Mouse (Mus musculus): ENCODE measurements around the gene Flywch2. TPM values are rescaled to one million over a fixed set of nuclear protein-coding genes. Genes with fewer than 3 reads are reported as not detected.

The Flywch2 gene
- total RNA-seq, 2 experiments from 2014 or later, result 0.47 to 0.51 TPM

DNA sequence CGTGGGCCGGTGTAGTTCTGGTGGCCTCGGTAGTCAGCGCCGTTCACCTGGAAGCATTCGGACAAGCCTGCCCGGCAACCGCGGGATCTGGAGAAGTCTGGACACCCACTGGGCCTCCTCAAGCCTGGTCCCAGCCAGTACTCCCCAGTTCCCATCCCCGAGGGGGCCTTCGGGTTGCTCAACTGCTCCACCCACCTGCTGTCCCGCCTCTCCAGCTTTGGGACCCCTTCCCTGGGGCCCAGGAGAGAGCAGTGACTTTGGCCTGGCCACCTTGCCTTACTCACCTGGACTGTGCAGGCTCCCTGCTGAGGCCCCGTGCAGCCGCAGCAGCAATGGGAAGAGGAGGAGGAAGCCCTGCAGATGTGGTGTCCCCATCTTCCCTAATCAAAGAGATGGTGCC lies 41.2 kb downstream of the Flywch2 start:
- no peak for DNase-seq
- no peak for TF ChIP-seq CTCF (IDR thresholded peaks at IDR 0.05)
- Histone ChIP-seq H3K4me3 (no peak overlapping the region), H3K27ac (no peak overlapping the region)
- intact Hi-C loops (cut with DNase I), result loop anchor here (5.0 kb wide), 1 partner anchor 218 kb away; no protein-coding TSS in a partner anchor

DNA sequence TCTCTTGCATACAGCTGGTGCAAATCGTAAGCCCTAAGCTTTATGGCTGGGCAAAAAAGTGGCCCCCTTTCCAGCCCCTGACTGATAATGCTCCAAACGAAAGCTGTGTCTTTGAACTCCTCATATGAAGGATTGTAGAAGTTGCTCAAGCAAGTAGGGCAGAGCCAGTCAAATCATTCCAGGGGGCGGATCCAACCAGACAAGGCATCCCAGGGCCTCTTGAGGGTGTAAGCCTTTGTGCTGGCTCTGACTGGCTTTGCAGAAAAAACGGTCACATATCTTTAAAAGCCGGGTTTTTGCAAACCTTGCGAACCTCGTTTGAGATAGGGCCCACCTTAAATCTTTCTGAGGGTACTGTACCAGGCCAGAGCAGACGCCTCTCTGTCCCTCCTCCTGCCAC lies 41.8 kb downstream of the Flywch2 start:
- H3K27ac ChIP-seq, result no peak overlapping the region
- no peak for DNase-seq
- no peak for TF ChIP-seq CTCF (IDR thresholded peaks at IDR 0.05)
- H3K4me3 ChIP-seq, result no peak overlapping the region
- intact Hi-C loops (cut with DNase I), result no loop called here

DNA sequence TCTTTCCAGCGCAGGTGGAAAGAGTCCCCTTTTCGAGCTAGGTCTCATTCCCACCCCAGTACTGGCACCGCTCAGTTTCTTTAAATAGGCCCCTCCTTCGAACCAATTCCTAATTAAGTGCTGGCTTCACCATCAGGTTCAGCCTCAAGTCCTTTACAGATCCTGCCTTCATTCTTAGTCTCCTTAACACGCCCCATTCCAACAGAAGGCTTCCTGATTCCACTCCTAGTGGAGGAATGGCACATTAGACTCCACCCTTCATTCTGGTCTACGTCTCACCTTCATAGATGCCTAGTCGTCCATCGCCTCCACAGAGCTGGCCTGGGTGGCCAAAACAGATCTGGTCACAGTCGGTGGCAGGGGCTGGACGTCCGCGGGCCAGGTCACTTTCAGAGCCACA lies 42.9 kb downstream of the Flywch2 start:
- TF ChIP-seq CTCF (IDR thresholded peaks at IDR 0.05), result no peak
- intact Hi-C loops (cut with DNase I), result no loop called here
- DNase-seq, result no peak
- Histone ChIP-seq H3K27ac (no peak overlapping the region), H3K4me3 (no peak overlapping the region; the same call in 1 of the 2 replicates)

DNA sequence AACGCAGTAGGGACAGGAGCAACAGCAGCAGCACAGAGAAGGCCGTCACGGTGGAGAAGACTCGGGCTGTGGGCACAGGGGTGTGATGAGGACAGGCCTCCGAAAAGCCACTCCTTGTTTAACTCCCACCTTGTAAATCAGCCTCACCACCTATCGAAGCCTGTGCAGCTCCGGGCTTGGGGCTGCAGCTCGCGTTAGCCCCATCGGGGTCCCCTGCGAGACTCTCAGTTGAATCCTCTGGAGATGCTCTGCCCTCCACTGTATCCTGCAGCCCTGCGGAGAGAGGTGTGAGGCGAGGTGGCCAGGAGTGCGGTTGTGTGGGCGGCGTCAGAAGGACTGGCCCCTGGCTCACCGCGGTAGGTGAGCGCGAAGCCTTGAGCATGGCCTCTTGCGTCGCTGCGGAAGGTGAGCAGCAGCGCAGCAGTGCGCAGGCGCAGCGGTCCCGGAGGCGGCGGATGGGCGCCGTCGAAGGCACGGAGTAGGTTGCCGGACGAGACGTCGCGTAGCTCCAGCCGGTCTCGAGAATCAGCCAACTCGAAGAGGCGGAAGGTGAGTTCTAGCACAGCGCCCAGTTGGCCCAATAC lies 43.6 kb downstream of the Flywch2 start:
- intact Hi-C loops (cut with DNase I), result no loop called here
- TF ChIP-seq CTCF (IDR thresholded peaks at IDR 0.05), result no peak

DNA sequence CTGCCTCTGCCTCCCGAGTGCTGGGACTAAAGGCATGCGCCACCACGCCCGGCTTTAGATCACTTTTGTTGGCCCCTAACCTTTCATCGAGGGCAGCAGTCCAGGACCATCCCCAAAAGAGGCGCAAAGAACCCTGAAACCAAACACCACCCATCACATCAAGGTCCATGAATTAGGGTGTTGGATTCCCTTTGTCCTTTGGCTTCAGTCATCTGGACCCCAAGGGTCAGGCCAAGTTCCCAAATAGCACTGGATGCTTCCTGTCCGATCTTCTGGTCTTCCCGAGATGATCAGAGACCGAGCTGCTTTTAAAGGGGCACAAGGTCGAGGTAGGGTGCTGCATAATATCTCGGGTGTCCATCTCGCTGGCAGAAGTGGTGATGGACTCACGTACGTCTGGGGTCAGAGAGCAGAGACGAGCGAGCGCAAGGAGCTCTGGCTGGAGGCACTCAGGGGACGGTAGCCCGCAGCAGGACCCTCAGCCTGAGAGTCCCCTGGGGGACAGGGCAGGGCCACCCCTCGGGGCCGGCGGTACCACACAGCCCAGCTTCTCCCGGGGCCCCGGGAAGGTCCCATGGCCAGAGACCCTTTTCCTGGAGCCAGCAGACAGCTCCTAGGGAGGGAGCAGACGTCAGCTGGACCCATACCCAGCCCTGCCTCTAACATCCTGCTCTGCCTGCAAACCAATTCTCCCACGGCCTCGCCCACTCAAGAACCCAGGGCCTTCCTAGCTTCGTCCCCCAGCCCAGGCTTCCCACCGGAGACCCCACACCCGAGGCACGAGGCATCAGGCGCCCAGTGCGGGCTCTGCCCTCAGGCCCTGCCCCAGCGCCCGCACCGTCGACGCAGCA lies 44.3 kb downstream of the Flywch2 start:
- DNase-seq, result no peak
- intact Hi-C loops (cut with DNase I), result no loop called here
- TF ChIP-seq CTCF (IDR thresholded peaks at IDR 0.05), result no peak
- Histone ChIP-seq H3K27ac (no peak overlapping the region), H3K4me3 (peak overlapping the region; percentile 55)

More for the DNA sequence above, 43.6 kb downstream of the Flywch2 start:
- H3K4me3 ChIP-seq, result peak overlapping the region; percentile 55
- DNase-seq, result no peak
- no peak overlapping the region for H3K27ac ChIP-seq

DNA sequence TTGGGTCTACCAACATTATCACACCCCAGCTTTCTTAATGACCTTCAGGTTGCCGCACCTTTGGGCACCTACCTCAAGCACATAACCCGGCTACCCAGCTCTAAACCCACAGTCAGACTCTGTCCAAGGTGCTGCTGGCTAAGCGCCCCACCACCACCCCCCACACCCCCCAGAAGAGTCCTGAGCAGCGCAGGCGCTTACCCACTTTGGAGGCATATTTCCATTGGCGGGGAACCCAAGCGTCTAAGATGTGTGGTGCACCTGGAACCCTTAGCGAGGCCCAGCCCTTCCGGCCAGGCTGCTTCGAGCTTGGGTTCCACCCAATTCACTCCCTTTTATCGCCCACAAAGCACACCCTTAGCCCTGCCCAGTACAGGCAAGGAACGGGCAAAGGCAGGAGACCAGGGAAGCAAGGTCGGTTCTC lies 45.3 kb downstream of the Flywch2 start, which contains the start of gene Paqr4:
TSS of gene Paqr4 (minus strand) at position 270 of the 424 bp plus-strand sequence.
- Histone ChIP-seq H3K4me3 (peak within 1 kb of the TSS; percentile 86), H3K27ac (peak within 1 kb of the TSS; percentile 91)
- intact Hi-C loops (cut with DNase I), result no loop called here
- TF ChIP-seq CTCF (IDR thresholded peaks at IDR 0.05), result no peak
- DNase-seq, result no peak

DNA sequence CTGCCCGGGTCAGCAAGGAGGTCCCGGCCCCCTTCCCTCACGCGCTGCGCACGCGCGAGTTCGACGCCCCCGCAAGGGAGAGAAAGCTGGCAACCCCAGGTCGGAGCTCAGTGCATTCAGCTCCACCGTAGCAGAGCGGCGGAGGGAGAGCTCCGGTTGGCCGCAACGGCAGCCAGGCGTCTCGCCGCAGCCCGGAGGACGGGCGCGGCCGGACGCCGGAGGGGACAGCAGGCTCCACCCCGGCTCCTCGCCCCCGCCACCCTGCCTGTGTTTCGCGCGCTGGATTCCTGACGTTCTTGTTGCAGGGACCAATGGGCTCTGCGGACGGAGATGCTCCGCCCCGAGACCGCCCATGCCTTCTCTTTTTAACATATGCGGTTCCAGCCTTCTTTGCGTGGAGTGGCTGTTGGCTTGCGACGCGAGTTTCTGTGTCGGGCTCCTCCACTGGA lies 45.7 kb downstream of the Flywch2 start:
- peak overlapping the region; percentile 91 for H3K27ac ChIP-seq
- peak; percentile 93 for DNase-seq
- peak overlapping the region; percentile 86 for H3K4me3 ChIP-seq
- no peak for TF ChIP-seq CTCF (IDR thresholded peaks at IDR 0.05)
- intact Hi-C loops (cut with DNase I), result no loop called here

DNA sequence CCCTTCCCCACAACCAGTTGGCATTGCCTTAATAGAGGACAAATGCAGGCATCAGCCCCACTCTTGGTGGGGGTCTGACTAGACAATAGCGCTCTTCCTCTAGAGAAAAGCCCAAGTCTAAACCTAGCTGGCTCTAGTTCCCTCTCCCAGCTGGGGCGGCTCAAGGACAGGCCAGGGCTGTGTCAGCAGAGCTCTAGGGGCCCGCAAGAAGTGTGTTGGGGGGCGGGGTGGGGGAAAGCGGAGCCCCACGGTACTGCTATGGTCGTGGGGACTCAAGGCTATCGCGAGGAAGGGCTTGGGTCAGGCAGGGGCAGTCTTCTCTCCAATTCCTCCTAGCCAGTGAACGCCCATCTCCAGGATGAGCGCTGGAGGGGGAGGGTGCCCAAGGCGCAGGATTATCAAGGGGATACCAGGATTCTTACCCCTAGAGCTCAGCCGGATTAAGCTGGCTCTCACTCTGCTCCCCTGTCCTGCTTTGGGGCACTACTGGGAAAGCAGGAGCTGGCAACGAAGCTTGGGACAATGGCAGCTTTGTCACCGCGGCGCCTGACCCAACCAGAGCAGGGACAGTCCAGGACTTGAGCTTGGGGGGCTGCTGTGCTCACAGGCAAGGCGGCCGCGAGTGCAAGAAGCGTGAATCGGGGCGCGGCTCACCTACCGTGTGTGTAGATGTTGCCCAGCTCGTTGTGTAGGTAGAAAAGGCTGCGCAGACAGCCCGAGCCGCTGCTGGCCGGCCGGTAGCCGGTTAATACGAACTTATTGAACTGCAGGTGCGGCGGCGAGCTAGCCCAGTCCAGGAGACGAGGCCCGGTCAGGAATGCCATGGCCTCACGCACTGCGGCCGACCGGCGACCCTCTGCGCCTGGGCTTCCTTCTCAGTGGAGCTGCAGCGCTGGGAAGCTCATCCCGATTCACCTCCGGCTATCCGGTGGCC lies 46.4 kb downstream of the Flywch2 start:
- no peak for TF ChIP-seq CTCF (IDR thresholded peaks at IDR 0.05)
- peak overlapping the region; percentile 86 for H3K4me3 ChIP-seq
- peak overlapping the region; percentile 91 for H3K27ac ChIP-seq
- DNase-seq, result no peak
- intact Hi-C loops (cut with DNase I), result no loop called here

DNA sequence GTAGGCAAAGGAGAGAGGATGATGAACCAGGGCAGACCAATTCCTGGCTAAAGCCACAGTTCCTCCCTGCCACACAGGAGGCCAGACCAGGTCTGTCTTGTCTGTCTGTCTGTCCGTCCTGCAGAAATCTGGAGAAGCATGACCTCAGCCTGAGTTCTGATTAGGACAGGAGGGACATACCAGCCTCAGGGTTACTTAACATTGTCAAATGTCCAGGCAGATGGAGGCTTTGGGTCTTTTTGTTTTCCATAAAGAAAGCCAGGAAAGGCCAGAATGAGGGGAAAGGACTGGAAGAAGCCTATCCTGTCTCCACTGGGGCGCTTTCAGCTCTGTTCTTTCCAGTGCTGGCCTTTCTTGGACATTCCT lies 47.1 kb downstream of the Flywch2 start:
- Histone ChIP-seq H3K4me3 (peak overlapping the region; percentile 86), H3K27ac (peak overlapping the region; percentile 91)
- TF ChIP-seq CTCF (IDR thresholded peaks at IDR 0.05), result no peak
- DNase-seq, result no peak
- intact Hi-C loops (cut with DNase I), result no loop called here

DNA sequence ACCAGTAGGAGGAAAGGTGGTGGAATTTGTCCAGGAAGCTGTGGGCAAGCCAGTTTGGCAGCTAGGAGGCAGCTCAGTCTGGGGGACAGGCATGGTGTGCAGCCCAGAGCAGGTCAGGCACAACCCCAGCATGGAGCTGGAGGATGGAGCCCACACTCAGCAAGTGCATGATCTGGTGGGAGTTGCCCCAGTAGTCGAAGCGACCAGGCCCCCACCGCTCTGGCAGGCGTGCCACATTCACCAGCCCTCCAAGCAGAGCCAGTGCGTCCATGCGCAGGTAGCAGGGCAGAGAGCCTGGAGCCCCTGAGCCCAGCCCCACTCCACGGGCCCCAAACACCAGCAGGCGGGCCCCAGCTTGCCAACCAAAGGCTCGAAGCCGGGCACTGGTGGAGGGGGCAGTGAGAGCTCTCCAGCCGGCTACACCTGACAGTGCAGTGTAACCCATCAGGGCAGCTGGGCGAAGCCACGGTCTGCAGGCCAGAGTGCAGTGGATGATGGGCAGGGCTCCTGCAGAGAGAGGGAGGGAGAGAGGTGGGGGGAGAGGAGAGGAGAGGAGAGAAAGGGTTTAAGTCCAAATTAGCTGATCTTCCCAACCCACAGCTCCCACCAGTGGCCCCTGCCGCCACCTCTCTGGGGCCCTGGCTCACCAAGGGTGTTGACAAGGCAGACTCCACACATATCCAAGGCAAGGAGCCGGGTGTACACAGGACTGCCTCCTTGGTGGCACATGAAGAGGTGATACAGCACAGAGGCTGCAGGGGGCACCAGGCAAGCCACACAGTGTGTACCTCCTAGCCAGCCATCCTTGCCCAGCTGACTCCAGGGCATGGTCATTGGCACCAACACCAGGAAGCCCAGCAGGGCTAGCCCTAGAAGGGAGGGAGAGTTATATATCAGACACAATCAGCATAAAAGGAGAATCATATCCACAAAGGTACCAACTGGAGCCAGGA lies 48.1 kb downstream of the Flywch2 start:
- no peak for TF ChIP-seq CTCF (IDR thresholded peaks at IDR 0.05)

DNA sequence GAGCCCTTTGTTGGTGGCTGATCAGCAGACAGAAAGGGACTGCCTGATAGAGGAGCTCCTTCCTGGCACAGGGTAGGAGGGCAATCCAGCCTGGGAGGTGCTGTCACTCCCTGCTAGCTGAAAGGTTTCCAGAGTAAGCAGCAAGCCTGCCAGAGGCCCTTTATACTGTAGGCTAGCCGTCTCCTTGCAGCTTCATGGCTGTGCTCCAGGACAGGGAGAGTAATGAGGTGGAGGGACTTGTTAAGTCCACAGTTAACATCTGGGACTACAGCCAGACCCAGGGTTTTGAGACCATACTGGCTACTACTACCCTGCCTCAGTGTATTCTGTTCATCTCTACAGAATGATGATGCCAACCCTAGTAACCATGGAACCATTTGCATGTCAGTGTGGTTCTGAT lies 51.5 kb downstream of the Flywch2 start:
- H3K27ac ChIP-seq, result no peak overlapping the region
- TF ChIP-seq CTCF (IDR thresholded peaks at IDR 0.05), result no peak
- DNase-seq, result no peak
- no peak overlapping the region for H3K4me3 ChIP-seq
- intact Hi-C loops (cut with DNase I), result no loop called here

More for the DNA sequence above, 48.1 kb downstream of the Flywch2 start:
- DNase-seq, result no peak
- Histone ChIP-seq H3K27ac (no peak overlapping the region), H3K4me3 (no peak overlapping the region)
- intact Hi-C loops (cut with DNase I), result no loop called here
